Mouse (Mus musculus) layer of hippocampus, adult 9-10 months (tissue): ENCODE results near the gene 4930579G24Rik.

Source experiments
- DNase-seq: peaks from one replicate; pipeline ENCODE4 v3.0.0; 2022; ENCODE audit warnings: low spot score

The 4930579G24Rik gene

DNA sequence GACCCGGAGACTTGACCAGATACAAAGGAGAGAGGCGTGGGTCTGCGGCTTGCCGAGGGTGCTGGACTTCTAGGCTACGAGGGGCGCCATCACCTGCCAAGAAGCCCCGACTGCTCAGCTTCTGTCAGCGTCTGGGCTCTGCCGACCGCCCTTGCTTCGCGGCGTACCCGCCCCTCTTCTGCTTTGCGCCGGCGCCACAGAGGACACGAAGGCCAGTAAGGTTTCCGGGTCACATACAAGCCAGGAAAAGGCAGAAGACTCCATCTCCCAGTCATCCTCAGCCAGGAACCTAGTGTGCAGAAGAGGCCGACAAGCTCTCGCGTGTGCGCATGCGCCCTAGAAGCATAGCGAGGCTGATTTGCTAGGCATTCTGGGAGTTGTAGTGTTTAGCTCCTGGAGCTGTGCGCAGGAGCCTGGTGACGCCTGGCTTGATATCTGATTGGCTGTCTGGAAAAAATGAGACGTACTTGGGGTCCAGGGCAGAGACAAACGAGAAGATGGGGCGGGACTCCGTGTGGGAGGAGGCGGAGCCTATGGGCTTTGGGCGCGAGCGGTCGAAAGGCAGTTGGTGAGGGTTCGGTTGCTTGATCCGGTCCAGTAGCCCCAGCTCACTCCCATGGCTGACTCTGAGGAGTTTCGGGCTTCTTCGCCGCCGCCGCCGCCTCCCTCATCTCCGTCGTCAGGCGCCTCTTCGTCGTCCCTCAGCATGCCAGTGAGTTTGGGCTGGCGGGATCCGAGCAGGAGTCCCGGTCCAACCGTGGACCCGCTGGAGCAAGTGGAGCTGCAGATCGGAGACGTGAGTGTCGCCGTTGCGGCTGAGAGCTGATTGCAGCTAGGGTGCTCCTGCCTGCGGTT lies at the start of gene 4930579G24Rik:
Gene 4930579G24Rik (plus strand): TSS at position 519 of the 855 bp plus-strand sequence.
- DNase-seq, result peak; percentile 97

DNA sequence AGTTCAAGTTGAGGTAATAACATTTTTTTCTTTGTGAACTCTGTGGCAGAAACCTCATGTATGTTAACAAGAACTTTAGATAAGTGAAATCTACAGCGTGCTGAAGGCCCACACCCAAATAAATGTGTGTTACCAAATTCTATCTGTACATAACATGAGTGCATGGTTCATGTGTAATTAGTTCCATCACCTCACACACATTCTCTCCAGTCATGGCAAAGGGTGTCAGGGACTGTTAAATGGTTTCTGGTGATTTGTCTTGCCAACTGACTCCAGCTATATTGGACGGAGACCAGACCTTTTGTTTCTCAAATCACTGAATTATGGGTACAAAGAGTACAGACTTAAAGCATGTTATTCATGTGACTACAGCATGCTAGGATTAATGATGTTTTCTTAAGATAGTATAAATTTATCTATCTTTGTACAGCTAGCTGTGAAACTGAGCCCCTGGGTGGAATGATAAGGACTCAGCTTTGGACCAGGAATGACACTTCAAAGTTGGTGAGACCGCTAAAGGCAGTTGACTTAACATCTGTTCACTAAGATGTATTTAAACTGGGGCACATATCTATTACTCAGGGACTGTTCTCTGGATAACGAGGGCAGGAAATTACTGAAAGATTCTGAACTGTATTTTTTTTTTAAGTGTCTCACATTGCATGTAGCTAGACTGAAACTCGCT lies 48.8 kb upstream of the 4930579G24Rik start:
- DNase-seq, result no peak

DNA sequence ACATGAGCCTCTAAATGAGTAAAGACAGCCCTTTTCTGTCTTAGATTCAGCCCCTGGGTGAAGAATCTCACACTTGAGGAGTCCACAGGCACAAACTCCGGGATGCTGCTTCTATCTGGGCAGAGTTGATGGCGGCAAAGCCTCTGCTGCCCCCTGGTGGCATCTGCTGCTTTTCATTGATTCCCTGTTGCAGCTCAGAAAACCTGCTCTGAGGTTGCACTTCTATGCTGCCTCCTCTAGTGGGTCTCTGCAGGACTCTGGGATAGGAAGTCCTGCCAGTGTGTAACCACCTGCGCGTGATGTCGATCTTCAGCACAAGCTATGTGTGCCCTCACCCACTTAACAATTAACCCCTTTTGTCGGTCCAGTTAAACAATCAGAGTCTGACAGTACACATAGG lies 42.1 kb upstream of the 4930579G24Rik start:
- DNase-seq, result peak; percentile 93

DNA sequence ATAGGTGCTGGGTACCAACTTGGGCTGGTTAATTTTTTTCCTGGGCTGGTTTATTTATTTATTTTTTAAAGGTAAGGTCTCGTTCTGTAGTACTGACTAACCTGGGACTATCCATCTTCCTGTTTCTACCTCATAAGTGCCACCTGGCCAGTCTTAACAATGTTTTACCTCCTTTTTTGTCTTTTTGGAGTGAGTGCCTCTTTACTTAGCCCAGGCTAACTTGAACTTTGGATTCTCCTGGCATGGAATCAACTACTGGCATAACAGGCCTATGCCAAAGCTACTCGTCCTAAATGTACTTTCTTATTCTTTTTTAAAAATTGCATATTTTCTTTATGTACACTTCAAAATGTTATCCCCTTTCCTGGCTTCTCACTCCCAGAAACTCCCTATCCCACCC lies 39.2 kb upstream of the 4930579G24Rik start:
- DNase-seq, result no peak

DNA sequence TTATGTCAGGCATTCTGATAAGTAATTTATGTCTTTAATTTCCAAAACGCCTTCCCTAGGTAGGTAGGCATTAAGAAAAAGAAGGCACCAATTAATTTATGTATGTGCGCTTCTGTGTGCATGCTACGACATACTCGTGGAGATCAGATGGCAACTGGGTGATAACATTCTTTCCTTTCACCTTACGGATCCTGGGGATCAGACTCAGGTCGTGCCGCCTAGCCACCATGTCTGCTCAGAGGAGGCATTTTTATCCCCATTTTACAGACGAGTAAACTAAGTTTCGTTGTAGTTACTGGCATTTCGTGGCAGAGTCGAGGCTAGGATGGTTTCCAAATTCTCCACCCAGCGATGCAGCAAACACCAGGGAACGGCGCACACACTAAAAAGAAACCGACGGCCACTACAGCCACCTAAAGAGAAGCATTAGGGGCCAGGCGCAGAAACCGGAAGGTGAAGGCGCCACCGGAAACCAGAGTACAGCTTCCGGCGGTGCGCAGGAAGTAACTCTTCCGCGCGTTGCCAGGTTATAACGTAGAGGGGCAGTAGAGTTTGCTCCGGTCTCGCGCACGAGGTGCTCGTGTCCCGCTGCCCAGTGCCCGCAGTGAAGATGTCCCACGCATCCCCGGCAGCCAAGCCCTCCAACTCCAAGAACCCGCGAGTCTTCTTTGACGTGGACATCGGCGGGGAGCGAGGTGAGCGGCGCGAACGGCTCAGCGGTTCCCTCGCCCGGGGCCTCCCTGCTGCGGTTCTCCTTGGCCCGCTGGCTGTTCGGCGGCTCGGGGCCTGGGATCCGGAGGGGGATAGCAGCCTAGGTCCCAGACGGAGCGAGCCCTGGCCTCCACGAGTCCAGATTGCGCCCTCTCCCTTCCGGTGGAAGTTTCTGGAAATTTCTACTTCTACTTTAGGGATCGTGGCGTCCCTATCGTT lies 37.8 kb upstream of the 4930579G24Rik start, which contains the start of gene Ppid:
Gene Ppid (plus strand): TSS at position 480 of the 930 bp plus-strand sequence.
- DNase-seq, result no peak

DNA sequence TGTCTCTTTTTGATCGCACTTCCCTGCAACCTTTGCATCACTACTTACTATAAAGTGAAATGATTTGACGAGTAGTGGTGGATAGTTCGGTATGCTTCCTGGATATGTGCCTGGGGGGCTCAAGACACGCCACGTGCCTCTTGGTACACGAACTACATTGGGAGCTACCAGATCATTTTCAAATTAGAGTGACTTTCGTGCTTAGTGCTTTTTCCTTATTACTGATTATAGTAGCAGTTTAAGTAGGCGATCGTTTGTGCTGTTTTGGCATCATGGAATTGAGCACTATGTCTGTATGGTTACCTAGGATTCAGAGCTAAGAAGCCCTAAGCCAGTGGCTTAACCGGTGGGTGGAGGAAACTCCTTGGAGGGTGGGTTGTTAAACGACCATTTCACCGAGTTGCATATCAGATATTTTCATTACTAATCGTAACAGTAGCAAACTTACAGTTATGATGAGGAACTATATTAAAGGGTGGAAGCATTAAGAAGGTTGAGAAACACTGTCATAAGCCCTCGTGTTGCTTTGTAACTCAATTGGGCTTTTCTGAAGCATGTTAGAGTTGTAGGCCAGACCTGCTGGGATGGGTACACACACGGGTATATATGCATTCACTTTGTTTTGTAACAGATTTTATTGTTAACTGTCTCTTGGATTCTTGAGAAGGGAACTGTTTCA lies 36.9 kb upstream of the 4930579G24Rik start:
- DNase-seq, result no peak

DNA sequence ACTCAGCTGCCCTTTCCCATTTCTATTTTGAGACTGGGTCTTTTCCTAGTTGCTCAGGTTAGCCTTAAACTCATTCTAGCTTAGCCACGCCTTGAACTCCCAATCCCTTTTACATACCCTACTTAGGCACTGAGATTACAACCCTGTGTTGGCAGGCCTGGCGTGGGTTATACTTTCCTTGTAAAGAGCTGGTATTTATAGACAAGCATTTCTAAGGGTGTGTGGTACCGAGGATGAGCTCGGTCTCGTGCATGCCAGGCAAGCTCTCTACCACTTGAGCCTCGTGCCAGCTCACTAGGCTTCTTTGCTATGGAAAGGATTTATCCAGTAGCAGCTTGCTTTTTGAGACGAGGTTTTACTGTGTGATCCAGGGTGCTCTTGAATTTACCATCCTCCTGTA lies 33.4 kb upstream of the 4930579G24Rik start:
- no peak for DNase-seq

DNA sequence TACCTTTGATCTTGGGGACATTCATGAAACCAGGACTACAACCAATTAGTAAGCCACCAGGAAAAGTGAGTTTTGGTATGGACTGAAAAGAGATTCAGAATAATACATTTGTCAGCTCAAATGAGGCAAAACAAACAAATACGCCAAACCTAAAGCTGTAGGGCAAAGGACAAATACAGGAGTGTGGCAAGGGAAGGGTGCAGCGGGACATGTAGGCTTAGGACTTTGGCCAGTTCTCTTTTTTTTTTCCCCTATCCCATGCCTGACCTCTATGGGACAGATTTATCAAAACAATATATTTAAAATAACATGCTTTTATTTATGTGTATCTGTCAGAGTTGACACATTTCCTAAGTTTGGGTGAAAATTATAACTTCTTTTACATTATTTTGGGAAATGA lies 19.0 kb upstream of the 4930579G24Rik start:
- no peak for DNase-seq

DNA sequence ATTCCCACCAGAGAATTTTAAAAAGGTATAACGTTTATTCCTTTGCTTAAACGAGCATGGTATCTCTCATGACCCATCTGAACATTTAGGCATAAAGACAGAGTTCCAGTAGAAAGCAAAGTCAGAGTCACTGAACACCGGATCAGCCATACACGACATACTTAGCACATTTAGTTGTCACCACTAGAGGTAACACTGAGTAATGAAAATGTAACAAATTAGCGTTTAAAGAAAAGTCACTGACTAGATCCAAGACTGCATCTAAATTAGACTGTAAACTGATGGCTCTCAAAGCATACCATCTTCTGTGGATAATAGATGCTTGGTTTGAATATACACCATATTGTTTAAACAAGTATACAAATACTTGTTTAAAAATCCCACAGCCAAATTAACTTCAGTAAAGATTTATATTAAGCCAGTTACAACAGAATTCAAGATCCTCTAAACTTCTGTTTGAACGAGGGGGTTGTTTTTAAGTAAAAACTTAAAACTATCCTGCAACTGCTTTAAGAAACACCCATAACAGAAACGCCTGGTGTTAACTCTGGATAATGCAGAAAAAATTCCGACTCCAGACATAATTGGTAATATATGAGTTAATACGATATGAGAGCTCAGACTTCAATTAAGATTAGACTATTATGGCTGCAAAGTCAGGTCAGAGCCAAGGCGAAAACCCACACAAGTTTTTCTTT lies 1.2 kb upstream of the 4930579G24Rik start:
- no peak for DNase-seq

DNA sequence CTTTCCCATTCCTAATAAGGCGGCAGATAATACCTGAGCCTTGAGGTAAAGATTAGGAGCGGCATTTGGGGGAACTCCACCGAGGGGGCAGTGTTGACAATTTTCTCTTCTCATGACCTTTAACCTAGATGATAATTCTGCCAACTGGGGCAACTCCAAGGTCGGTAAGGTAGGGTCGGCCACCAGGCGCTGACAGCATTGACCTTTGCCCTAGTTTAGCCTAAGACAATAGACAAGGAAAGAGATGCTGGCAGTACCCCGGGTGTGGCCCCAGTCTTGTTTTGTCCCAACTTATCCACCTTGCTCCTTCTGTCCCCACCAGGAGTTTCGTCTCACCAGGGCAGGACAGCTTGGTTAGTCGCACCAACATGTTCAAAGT lies 708 bp upstream of the 4930579G24Rik start:
- DNase-seq, result peak; percentile 5

DNA sequence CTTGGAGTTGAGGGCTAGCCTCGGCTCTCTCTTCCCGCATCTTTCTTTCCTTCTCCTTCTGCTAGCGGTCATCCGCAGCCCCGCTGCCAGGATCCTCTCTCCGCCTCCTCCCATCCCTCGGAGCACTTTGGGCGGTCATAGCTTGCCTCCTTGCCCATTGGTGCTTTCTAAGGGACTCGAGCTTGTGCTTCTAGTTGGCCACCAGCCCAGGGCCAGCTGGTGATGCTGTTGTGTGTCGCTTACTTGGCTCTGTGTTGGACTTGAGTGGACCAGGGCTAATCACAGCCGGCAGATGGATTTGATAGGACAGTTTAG lies 494 bp downstream of the 4930579G24Rik start, which contains the start of gene Etfdh:
Gene Etfdh (minus strand): TSS at position 85 of the 315 bp plus-strand sequence.
- peak; percentile 25 for DNase-seq

DNA sequence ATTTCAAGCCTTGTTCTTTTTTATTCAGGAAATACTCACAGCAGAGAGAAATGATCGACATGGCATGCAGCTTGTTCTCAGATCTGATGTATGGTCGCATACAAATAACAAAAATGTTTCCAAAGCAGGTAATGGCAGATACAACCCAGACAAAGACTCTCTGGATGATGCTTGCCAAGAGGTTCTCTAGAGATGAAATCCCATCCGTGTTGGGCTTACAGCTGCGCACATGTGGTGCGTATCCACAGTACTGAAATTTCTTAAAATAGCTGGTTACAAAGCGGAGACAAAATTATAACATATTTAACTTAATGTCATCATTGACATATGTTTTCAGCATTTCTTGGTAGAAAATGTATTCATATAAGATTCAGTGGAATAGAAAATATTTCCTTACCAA lies 23.2 kb downstream of the 4930579G24Rik start:
- no peak for DNase-seq

DNA sequence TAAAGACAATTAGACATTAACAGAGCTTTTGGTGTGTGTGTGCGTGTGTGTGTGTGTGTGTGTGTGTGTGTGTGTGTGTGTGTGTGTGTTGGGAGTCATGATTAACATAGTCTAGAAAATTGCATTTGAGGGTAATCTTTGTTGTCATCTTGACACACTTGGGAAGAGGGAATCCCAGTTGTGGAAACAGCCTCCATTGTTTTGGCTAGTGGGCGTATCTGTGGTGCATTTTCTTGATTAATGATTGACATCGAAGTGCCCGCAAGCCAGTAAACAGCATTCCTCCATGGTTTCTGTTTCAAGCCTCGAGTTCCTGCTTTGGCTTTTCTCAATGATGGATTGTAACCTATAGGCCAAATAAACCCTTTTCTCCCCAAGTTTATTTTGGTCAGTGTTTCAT lies 27.8 kb downstream of the 4930579G24Rik start:
- no peak for DNase-seq

DNA sequence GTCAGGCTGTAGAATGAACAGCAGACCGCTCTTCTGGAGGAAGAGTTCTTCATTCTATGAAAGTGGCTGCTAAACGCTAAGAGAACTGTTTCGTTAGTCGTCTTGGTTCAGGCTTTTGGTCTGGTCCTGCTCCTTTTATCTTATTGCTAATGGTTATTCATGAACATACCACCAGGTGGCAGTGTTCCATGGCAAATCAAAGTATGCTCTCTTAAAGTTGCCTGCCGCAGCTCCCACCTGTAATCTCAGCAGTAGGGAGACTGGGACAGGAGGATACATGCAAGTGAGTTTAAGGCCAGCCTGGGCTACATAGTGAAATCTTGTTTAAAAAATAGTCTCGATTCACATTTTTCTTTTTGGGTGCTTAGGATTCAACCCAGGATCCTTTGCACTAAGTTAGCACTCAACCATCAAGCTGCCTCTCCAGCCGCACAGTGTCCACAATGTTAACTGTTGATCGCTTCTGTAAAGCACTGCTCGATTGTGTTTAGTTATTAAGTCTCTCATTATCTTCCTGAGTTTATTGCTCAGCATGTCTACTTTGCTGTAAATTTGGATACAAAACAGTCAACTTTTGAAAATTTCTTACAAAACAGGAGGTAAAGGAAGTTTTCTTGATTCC lies 36.0 kb downstream of the 4930579G24Rik start:
- peak; percentile 70 for DNase-seq

DNA sequence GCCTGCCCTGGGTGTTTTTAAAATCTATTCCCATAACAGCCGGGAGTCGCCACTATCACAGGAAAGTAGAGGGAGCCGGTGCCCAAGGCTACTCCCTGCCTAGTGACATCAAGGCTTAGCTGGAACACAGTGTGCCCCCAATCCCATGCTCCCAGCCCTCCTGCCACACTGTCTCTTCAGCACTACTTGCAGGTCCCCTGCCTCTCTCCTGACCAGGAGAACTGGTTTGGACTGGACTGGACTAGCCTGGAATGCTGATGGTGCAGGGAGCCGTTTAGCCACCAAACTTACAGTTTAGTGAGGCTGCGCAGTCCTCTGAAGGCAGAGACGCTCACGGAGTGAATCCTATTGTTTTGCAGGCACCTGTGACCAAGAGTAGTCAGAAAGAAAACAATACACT lies 41.7 kb downstream of the 4930579G24Rik start:
- no peak for DNase-seq

DNA sequence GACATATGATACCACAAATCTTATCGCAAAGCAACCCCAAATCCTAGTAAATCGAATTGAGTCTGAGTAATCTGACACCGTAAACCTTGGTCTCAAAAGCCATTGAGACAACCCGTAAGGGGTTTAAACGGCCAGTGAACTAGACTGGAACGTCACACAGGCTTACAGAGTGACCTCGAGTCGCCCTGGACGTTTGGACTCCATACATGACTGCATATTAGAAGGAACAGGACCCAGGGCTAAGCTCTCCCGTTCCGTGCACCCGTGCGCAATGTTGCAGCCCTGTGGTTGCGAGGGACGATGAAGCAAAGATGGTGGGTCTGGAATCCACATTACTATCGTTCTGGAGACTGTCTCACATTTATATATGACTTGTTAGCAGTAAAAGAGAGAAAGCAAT lies 43.3 kb downstream of the 4930579G24Rik start:
- DNase-seq, result no peak

DNA sequence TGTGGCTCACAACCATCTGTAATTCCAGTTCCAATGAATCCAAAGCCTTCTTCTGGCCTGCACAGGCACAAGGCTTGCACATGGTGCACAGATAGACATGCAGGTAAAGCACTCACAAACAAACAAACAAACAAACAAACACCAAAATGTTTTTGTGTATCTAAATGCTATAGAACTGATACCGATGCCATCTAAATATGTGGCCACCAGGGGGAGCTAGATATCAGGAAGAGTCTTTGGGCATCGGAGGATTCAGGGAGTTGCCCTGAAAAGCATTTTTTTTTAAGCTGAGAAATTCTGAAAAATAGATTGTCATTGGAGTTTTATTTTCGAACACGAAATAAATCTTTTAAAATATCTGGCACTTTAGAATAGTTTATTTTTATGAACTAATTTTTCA lies 44.2 kb downstream of the 4930579G24Rik start:
- DNase-seq, result peak; percentile 77

DNA sequence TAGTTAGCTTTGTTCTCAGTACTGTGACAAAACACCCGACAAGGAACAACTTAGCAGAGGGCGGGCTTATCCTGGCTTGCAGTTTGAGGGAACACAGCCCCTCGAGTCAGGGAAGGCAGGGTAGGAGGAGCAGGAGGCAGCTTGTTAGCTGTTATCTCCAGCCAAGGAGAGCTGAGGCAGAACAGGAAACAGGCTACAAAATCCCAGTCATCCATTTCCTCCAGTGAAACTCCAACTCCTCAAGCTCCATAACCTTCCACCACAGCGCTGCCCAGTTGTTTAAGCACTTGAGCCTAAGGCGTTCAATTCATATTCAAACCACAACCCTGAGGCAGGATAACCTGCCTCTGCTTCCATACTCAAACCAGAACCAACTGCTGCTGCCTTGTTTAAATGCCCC lies 45.8 kb downstream of the 4930579G24Rik start:
- no peak for DNase-seq

DNA sequence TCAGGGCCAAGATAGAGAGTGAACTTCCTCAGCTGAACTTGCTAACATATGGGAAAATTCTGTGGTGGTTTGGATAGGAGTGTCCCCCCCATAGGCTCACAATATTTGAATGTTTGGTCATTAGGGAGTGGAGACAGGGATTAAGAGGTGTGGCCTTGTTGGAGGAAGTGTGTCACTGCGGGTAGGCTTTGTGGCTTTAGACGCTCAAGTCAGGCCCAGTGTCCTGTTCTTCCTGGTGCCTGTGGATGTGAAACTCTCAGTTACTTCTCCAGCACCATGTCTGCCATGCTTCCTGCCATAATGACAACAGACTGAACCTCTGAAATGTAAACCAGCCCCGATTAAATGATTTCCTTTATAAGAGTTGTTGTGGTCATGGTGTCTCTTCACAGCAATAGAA lies 47.5 kb downstream of the 4930579G24Rik start:
- DNase-seq, result no peak
